Mouse (Mus musculus): ENCODE measurements around the gene Akap13. TPM values are rescaled to one million over a fixed set of nuclear protein-coding genes. Genes with fewer than 3 reads are reported as not detected.

Gene Akap13
- polyA plus RNA-seq, 1 experiment from 2014 or later = 24.9 TPM

DNA sequence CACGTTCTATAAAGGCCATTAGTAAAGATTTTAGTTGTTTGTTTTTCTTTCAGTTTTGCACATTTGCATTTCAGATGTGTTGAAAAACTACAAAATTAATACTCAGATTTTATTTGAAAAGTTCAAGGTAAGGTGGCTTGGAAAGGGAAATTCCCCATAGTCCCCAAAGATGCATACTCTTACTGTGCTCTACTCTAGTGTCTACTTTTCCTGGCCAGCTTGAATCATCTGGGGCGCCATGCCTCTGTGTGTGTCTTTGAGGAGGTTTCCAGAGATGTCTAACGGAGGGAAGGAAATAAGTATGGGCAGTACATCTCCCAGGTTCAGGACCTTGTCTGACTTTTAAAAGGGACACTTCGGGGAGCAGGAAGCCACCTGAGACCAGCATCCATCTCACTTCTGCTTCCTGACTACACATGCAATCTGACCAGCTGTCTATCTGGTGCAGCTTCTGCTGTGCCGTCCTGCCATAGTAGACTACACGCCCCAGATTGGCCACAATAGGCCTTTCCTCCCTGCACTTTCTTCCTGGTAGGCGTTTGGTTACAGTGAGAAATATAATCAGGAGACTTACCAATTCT lies 74.6 kb downstream of the Akap13 start:
- H3K36me3 ChIP-seq (replicated peaks) = no peaks in the 10 kb centered on the region
- no peak overlapping the region for H3K4me3 ChIP-seq
- H3K4me1 ChIP-seq = no peaks in the 10 kb centered on the region
- no peaks in the 10 kb centered on the region for H3K27me3 ChIP-seq (ENCODE audit: poor library complexity, severe bottlenecking)
- no peaks in the 10 kb centered on the region for H3K9me3 ChIP-seq
- no peak for DNase-seq (ENCODE audit: extremely low spot score, low spot score)
- WGBS = 92% methylated on average over 7 of the region's 7 CpGs
- no peak overlapping the region for H3K27ac ChIP-seq

DNA sequence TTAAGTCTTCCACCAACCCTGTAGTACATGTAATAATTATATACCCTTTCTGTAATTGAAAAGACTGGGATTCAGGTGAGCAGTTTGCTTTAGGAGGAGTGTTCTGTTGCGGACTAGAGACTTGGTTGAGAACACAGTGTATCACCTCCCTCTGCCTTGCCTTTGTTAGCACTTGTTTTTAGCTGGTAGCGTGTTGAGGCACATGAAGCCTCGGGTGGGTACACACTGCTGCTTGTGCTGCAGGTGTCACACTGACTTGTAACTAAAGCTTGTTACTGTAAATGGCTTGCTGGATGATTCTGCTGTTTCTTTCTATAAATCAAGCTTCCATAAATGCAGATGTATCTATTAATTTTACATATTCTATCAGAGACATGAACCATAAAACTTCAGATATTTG lies 75.3 kb downstream of the Akap13 start:
- Histone ChIP-seq H3K36me3 (replicated peaks) (no peaks in the 10 kb centered on the region), H3K27me3 (ENCODE audit: poor library complexity, severe bottlenecking) (no peaks in the 10 kb centered on the region), H3K9me3 (no peaks in the 10 kb centered on the region), H3K4me3 (no peak overlapping the region), H3K27ac (no peak overlapping the region), H3K4me1 (no peaks in the 10 kb centered on the region)
- DNase-seq (ENCODE audit: extremely low spot score, low spot score) = no peak
- WGBS = 96% methylated on average over 3 of the region's 3 CpGs

- Histone ChIP-seq H3K4me1 (no peaks in the 10 kb centered on the region), H3K9me3 (no peaks in the 10 kb centered on the region), H3K36me3 (replicated peaks) (0 out of 2 replicates have a peak, but pooled peaks cover 3% of the 10 kb centered on the region), H3K27ac (no peak overlapping the region), H3K27me3 (ENCODE audit: poor library complexity, severe bottlenecking) (no peaks in the 10 kb centered on the region), H3K4me3 (no peak overlapping the region)
- no peak for DNase-seq (ENCODE audit: extremely low spot score, low spot score)
- 93% methylated on average over 5 of the region's 5 CpGs for WGBS
Observed at GRCm38 (mm10) chr7:75533079-75533478, 77.7 kb downstream of the Akap13 start.

DNA sequence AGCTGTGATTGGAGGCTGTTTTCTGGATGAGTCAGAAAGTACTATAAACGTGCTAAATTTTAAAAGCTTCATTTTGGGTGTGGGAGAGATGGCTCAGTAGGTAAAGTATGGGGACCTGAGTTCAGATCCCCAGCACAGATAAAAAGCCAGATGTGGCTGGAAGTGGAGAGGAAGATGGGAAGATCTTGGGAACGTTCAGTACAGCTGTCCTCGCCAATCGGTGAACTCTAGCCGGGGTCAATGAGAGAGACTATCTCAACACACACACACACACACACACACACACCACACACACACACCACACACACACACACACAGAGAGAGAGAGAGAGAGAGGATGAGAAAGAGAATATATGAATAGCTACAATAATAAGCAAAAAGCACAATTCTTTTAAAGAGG lies 81.0 kb downstream of the Akap13 start:
- 94% methylated on average over 5 of the region's 5 CpGs for WGBS
- Histone ChIP-seq H3K4me1 (no peaks in the 10 kb centered on the region), H3K36me3 (replicated peaks) (peaks cover 5% of the 10 kb centered on the region; the same call in 1 of the 2 replicates), H3K27ac (no peak overlapping the region), H3K4me3 (no peak overlapping the region), H3K9me3 (no peaks in the 10 kb centered on the region), H3K27me3 (ENCODE audit: poor library complexity, severe bottlenecking) (no peaks in the 10 kb centered on the region)
- no peak for DNase-seq (ENCODE audit: extremely low spot score, low spot score)

DNA sequence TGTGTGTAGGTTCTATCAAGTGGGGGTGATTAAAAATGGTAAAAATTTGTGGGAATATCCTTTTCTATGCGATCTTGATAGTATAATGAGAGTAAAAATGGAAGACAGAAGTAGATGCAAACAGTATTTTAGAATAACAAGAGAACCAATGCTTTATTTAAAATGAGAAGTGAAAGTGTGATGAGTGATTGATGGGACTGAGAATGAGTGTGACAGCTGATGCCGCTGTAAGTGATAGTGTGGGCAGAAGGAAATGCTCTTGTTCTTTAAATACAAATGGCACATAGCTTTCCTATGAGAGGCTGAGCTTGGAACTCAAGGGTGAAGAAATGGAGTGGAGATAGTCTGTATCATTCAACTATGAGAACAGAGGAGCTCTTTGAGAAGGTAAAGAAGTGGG lies 82.2 kb downstream of the Akap13 start:
- 93% methylated on average over 2 of the region's 2 CpGs for WGBS
- no peaks in the 10 kb centered on the region for H3K9me3 ChIP-seq
- DNase-seq (ENCODE audit: extremely low spot score, low spot score) = no peak
- no peaks in the 10 kb centered on the region for H3K27me3 ChIP-seq (ENCODE audit: poor library complexity, severe bottlenecking)
- H3K4me1 ChIP-seq = no peaks in the 10 kb centered on the region
- no peak overlapping the region for H3K27ac ChIP-seq
- no peak overlapping the region for H3K4me3 ChIP-seq
- peaks cover 5% of the 10 kb centered on the region; the same call in 1 of the 2 replicates for H3K36me3 ChIP-seq (replicated peaks)

DNA sequence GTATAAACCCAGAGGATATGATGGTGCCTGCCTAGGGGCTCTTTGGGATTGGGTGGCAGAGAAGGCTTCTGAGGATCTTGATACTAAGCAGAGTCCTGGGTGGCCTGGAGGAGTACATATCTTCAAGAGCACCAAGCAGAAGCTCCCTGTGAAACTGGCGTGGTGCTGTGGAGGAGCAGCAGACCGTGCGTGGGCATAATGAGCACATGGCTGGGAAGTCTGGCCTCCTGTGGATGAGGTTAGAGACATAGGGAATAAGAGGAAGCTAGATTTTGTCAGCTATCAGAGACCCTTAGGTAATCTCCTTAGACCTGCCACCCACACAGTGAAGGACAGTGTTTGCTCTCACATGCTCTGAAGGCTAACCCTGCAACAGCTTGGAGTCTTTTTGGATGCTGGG lies 83.2 kb downstream of the Akap13 start:
- no peak for DNase-seq (ENCODE audit: extremely low spot score, low spot score)
- Histone ChIP-seq H3K9me3 (no peaks in the 10 kb centered on the region), H3K4me3 (no peak overlapping the region), H3K4me1 (no peaks in the 10 kb centered on the region), H3K36me3 (replicated peaks) (peaks cover 5% of the 10 kb centered on the region; the same call in 1 of the 2 replicates), H3K27me3 (ENCODE audit: poor library complexity, severe bottlenecking) (no peaks in the 10 kb centered on the region), H3K27ac (no peak overlapping the region)
- WGBS = 94% methylated on average over 3 of the region's 3 CpGs

GRCm38 (mm10) chr7:75539168-75539567 lies 83.8 kb downstream of the Akap13 start:
- Histone ChIP-seq H3K9me3 (no peaks in the 10 kb centered on the region), H3K27ac (no peak overlapping the region), H3K27me3 (ENCODE audit: poor library complexity, severe bottlenecking) (no peaks in the 10 kb centered on the region), H3K36me3 (replicated peaks) (peaks cover 5% of the 10 kb centered on the region; the same call in 1 of the 2 replicates), H3K4me3 (no peak overlapping the region), H3K4me1 (no peaks in the 10 kb centered on the region)
- 88% methylated on average over 3 of the region's 3 CpGs for WGBS
- DNase-seq (ENCODE audit: extremely low spot score, low spot score) = no peak

DNA sequence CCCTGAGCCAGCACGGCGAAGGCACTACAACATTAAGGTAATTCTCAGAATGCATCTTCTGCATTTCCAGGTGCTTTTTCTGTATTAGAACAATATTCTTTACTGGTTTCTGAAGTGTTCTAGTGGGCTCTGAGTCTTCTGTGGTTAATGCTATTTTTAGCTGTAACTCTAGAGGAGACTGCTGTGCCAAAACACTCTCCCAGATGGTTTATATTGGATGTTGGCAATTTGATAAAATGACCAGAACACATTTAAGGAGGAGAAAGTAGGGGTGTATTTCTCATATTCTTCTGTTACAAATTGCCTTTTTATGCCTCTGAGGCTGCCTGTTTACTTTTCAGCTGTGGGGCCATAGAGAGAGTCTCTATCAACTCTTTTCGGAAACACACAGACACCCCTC lies 94.5 kb downstream of the Akap13 start:
- WGBS = 93% methylated on average over 3 of the region's 3 CpGs
- no peak for DNase-seq (ENCODE audit: extremely low spot score, low spot score)

GRCm38 (mm10) chr7:75550791-75551336 lies 95.5 kb downstream of the Akap13 start:
- no peak overlapping the region for H3K4me3 ChIP-seq
- H3K9me3 ChIP-seq = no peaks in the 10 kb centered on the region
- H3K27ac ChIP-seq = no peak overlapping the region
- no peaks in the 10 kb centered on the region for H3K27me3 ChIP-seq (ENCODE audit: poor library complexity, severe bottlenecking)
- no peaks in the 10 kb centered on the region for H3K4me1 ChIP-seq
- WGBS = 94% methylated on average over 6 of the region's 6 CpGs
- DNase-seq (ENCODE audit: extremely low spot score, low spot score) = no peak
- peaks cover 8% of the 10 kb centered on the region for H3K36me3 ChIP-seq (replicated peaks)

More for the DNA sequence above, 94.5 kb downstream of the Akap13 start:
- H3K4me1 ChIP-seq = no peaks in the 10 kb centered on the region
- H3K4me3 ChIP-seq = no peak overlapping the region
- H3K9me3 ChIP-seq = no peaks in the 10 kb centered on the region
- peaks cover 8% of the 10 kb centered on the region for H3K36me3 ChIP-seq (replicated peaks)
- H3K27ac ChIP-seq = no peak overlapping the region
- H3K27me3 ChIP-seq (ENCODE audit: poor library complexity, severe bottlenecking) = no peaks in the 10 kb centered on the region

GRCm38 (mm10) chr7:75553002-75553666 lies 97.8 kb downstream of the Akap13 start:
- DNase-seq (ENCODE audit: extremely low spot score, low spot score) = no peak
- Histone ChIP-seq H3K4me1 (peaks cover 13% of the 10 kb centered on the region), H3K36me3 (replicated peaks) (peaks cover 3% of the 10 kb centered on the region), H3K27me3 (ENCODE audit: poor library complexity, severe bottlenecking) (no peaks in the 10 kb centered on the region), H3K9me3 (no peaks in the 10 kb centered on the region), H3K27ac (no peak overlapping the region), H3K4me3 (no peak overlapping the region)
- WGBS = 91% methylated on average over 8 of the region's 8 CpGs

DNA sequence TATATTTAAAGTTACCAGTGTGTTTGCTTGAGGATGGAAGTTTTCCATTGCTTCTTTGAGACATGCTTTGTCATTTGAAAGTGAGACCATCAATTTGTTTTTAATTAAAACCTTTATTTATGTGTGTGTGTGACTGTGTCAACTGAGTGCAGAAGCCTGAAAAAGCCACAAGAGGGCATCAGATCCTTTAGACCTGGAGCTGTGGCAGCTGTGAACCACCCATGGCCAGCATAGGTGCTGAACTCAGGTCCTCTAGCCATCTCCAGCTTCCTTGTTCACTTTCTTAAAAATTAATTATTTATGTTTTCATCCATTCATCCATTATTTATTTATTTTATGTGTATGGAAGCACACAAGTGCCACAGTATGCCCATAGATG lies 98.3 kb downstream of the Akap13 start:
- DNase-seq (ENCODE audit: extremely low spot score, low spot score) = no peak
- Histone ChIP-seq H3K27ac (no peak overlapping the region), H3K4me3 (no peak overlapping the region), H3K9me3 (no peaks in the 10 kb centered on the region), H3K27me3 (ENCODE audit: poor library complexity, severe bottlenecking) (no peaks in the 10 kb centered on the region), H3K4me1 (peaks cover 18% of the 10 kb centered on the region), H3K36me3 (replicated peaks) (no peaks in the 10 kb centered on the region)

DNA sequence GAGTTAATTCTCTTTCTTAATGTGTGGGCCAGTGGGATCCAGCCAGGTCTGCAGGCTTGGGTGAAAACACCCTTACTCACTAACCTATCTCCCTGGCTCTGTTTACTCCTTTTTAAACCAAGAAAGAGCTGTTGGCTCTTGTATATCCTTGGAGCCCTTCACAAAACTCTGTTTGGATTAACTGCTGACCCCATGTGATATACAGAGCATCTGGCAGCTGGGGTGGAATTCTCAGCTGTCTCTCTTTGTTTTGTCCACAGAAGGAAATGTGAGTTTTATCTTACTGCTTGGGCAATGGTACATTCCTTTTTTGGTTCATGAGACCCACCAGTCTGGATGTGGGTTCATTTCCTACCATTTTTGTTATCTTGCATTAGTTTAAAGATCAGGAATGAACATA lies 98.7 kb downstream of the Akap13 start:
- Histone ChIP-seq H3K9me3 (no peaks in the 10 kb centered on the region), H3K27me3 (ENCODE audit: poor library complexity, severe bottlenecking) (no peaks in the 10 kb centered on the region), H3K36me3 (replicated peaks) (no peaks in the 10 kb centered on the region), H3K4me3 (no peak overlapping the region), H3K27ac (no peak overlapping the region), H3K4me1 (peaks cover 21% of the 10 kb centered on the region)
- no peak for DNase-seq (ENCODE audit: extremely low spot score, low spot score)

GRCm38 (mm10) chr7:75555940-75556339 lies 100.6 kb downstream of the Akap13 start:
- 73% methylated on average over 6 of the region's 6 CpGs for WGBS
- Histone ChIP-seq H3K4me3 (no peak overlapping the region), H3K27ac (no peak overlapping the region), H3K36me3 (replicated peaks) (no peaks in the 10 kb centered on the region), H3K27me3 (ENCODE audit: poor library complexity, severe bottlenecking) (no peaks in the 10 kb centered on the region), H3K4me1 (peaks cover 23% of the 10 kb centered on the region), H3K9me3 (no peaks in the 10 kb centered on the region)
- DNase-seq (ENCODE audit: extremely low spot score, low spot score) = no peak
